Mouse (Mus musculus) frontal cortex, adult (tissue): ENCODE results near the gene Gna12.

ENCODE experiments used
- ATAC-seq: cut with Nextera tagmentation; 2 replicates; pipeline ENCODE4 v1.9.2; 2017; ENCODE audit warnings: mild to moderate bottlenecking, moderate library complexity, mixed read lengths; ENCODE audit not compliant: low TSS enrichment

The Gna12 gene

DNA sequence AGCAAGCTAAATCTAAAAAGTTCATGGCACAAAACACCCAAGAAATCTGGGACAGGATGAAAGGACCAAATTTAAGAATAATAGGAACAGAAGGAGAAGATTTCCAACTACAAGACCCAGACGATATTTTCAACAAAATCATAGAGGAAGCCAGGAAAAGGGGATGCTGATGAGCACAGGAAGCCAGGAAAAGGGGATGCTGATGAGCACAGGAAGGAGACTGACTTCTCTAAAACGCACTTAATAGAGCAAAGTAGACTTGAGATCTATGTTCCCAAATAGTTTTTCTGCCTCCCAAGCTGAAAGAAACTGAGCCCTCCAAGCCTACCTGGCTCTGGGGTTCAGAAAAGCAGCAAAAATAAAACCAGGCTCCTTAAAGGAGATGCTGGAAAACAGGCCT is 2.8 kb downstream of the Gna12 start:
- ATAC-seq = no peak

DNA sequence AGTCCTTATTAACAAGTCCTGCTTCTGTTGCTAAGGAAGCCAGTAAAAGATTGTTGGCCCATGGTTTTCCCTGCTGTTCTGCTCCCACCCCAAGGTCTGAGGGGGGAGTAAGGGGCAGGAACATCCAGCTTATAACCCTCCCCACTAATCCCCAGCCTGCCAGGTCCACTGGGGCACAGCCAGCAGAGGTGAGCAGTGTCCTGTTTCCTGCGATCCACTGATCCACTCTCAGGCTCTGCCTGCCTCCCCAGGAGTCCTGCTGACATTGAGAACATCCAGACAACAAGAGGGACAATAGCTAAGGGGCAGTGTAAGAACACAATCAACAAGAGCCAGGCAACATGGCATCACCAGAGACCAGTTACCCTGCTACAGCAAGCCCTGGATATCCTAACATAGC is 3.4 kb downstream of the Gna12 start:
- no peak for ATAC-seq

DNA sequence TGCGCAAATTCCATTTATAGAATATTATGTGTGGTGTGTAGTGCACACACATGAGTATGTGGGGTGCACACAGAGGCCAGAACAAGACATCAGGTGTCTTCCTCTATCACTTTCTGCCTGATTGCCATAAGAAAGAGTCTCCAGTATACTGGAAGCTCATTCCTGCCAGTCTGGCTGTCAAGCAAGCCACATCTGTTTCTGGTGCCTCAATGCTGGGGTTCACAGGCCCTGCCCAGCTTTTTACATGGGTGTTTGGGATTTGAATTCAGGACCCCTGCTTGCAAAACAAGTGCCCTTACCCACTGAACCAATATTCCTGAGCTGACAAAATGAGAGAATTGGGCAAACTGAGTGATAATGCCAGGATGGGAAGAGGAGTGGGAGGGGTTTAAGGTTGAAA is 4.1 kb downstream of the Gna12 start:
- ATAC-seq = no peak

DNA sequence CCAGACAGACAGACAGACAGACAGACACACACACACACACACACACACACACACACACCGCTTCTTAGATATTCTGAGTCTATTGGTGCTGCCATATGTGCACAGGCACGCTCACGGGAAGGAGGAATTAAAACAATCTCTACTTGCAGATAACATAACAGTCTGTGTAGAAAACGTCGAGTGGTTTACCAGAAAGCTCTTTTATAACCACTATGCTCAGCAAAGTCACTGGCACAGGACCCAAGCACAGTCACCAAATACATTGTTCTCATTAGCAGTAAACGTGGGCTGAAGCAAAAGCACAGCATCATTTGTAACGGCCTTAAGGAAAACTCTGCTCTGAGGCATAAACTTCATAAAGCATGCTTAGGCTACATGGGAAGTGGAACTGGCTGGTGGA is 6.1 kb downstream of the Gna12 start:
- ATAC-seq = peak; percentile 47

DNA sequence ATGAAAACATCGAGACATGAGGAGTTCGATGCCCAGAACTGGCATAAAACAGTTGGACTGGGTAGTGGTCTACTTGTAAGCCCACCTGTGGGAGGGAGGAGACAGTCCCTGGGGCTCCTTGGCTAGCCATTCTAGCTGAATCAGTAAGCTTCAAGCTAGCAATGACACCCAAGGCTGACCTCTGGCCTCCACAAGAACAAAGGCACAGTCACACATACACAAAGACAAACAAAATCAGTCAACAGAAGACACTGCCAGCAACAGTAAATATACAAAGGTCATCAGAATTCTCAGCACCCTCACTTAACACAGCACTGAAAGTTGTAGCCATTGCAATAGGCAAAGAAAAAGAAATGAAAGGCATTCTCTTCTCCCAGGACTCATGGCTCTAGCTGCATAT is 6.8 kb downstream of the Gna12 start:
- ATAC-seq = no peak

DNA sequence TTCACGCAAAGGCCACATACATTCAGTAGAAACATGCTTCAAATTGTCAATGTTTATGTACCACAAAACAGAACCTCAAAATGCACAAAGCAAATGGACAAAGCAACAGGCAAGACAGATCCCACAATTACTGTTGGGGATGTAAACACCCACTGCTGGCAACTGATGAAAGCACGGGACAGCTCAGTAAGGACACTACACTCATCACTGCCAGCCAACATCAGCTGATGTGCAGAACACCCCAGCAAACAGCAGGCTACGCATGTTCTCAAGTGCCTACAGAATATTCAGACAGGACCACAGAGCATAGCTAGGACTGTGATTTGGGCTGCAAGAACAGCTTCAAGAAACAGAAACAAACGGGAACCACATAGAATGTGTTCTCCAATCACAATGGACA is 8.3 kb downstream of the Gna12 start:
- no peak for ATAC-seq

DNA sequence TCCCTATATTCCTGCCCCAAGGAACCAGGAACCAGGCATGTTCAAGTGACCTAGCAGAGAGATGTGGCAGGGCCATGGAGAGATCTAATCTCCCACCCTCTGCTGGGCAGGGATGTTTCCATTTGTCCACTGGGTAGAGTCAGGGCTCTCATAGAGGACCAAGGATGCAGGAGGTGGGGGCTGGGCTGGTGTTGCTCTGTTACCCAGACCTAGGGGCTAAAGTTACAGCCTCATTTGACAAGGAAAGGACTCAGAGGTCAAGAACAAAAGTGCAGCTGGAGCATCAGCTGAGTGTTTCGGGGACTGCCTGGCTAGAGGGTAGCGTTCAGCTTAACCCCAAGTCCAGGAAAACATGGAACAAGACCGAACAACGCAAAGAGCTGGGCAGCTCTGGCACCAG is 9.7 kb downstream of the Gna12 start:
- ATAC-seq = no peak

DNA sequence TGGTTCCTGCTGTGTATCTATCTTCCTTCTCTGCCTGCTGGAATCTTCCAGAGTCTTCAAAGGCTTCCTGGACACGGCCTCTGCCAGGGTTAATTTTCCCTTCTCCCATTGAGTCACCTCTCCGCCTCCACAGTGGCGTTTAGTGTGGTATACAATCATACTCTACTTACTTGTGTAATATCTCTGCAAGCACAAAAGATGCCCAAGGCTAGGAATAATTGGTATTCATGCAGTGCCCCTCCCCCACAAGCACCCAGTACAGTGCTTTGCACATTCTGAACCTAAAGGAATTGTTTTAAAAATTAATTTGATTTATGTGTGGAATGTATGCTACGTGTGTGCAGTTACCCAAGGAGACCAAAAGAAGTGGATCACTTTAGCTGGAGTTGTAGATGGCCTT is 10.6 kb downstream of the Gna12 start:
- no peak for ATAC-seq

DNA sequence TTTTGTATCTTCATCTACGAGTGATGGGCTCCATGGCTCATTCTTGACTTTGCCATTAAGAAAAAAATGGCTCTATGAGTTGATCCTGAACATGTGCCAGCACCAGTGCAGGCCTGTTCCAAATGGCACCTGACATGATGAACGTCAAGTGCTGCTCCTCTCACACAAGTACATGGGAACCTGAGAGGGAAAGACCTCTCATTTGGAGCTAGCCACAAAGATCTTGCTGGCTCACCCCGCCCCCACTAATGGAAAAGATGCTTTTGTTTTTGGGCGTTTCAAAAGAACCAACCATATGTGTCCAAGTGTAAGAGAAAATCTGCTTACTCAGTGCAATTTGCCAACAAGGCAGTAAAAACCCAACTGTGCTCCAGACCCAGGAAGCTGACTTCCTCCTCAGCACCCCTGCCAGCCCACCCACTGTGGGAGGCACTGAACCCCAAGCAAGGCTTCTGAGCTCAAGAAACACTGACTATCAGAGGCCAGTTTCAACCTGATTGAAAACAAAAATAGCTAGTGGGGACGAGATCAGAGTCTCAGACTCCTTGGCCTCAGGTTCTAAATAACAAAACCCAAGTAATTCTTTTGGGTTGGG is 11.7 kb downstream of the Gna12 start:
- no peak for ATAC-seq

DNA sequence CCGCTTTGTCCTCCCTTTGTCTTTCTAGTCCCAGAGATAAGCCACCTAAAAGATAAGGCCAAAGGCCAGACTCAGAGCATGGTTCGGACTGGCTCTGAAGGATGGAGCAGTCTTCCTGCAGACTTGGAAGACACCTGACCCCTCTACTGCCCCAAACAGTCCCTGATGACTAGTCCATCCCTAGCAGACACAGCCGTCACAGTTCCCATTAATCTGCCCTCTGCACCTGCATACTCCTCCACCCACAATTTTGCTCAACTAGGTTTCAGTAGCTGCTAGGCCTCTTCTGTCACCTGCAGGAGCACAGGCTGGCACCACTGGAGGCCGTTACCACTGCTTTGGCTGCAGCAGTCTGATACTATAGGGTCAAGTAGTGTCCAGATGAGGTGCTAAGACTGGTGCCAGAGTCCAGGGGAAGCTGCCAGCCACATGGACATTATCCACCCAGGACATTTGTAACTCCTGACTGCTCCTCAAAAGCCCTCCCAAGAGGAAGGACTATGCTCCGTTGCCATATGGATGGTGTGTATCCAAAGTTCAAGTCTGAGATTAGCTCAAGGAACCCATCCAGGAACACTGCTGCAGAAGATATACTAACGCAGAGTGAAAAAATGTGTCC is 13.2 kb downstream of the Gna12 start:
- no peak for ATAC-seq

DNA sequence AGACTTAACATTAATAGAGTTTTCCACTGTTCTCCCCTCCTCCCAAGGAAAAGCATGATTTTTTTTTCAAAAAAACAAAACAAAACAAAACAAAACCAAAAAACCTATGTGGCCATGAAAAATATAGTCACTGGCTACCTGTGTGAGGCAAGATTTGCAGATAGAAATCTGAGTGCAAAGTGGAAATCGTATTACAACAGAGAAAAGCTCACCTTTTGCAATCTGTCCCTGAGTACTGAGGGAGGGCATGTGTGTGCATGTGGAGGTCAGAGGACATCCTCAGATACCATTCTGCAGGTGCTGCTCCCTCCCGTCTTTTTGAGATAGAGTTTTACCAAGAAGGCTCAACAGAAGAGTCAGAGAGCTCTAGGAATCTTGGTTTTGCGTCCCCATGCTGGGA is 14.2 kb downstream of the Gna12 start:
- ATAC-seq = no peak

DNA sequence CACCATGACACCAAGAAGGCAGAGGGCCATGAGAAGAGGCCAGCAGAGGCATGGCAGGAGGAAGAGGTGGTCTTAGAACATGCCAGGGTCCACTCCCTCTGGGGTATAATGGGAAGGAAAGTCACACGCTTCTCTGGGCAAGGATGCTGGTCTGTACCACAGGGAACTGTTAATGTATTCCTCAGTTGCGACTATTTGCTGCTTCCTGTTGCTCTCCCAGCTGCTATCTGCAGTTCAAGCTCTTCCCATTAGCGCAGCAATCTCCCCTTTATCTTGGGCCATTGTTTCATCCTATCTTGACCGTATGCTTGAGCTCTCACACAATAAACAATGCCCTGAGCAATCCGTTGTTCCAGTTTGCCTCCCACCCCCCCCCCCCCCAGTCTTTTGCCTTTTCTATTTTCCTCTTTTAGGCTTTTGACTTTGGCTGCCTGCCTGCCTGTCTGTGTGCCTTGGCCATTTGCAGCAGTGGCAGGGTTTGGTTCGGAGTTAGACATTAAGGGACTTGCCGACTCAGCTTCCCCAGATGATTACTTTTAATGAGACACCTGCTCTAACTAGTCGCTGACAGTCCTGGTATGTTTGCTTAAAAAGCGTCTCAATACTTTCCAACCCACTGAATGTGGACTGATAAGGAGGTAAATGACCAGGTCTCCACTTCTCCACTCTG is 15.0 kb downstream of the Gna12 start:
- ATAC-seq = no peak

DNA sequence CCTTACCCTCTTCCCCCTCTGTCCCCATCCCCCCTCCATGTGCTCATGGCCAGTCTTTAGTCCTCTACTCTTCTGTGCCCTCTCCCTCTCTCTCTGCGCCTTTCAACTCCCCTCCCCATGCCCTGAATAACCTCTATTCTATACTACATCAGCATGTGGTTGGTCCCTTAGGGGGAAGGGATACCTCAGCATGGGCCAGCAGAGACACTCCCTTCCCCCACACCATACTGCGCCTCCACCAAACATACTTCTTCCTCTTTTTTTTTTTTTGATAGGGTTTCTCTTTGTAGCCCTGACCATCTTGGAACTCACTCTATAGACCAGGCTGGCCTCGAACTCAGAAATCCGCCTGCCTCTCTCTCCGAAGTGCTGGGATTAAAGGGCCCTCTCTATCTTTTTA is 15.8 kb downstream of the Gna12 start:
- no peak for ATAC-seq

DNA sequence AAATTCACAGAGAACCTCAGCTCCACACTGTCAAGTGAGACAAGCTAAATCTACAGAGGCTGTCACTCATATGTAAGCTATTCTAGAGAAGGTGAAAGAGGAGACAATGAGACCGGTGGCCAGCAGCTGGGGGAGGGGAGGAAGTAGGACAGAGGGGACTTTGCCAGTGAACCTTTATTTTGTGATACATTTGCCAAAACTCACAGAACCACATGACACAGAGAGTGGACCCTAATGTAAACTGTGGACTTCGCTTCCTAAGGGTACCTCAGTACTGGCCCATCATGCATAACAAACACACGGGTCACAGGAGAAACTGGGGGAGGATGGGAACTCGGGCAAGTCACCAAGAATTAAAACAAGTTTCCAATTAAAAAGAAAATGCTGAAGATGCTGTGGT is 17.5 kb downstream of the Gna12 start:
- no peak for ATAC-seq

DNA sequence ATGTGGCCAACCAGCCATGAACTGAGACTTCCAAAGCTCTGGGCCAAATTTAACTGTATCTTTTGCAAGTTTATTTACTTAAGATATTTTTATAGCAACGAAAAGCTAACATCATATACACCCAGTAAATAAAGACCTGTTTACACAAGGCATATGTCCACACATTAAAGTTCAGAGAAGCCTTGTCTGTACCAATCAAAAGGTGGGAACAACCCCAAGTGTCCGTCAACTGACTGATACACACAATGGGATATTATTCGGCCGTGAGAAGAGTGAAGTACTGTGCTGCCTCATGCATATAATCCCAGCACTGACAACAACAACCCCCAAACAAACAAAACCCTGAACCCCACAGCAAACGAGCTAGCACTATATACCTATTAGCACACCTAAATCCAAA is 18.2 kb downstream of the Gna12 start:
- no peak for ATAC-seq

DNA sequence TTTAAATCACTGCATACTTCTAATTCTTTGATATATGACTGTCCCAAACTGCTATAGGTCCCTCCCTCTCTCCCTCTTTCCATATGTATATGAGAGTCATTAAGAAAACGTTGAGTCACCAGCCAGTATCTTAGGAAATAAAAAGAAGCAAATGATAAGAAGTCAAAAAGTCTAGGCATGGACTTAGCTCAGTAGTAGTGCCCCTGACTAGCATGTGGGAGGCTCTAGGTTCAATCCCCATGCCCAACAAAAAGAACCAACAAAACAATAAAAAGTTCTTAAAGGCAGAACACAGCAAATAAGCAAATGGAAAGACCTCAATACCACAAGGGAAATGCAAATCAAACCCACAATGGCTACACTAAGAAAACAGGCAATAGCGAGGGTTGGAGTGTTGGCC is 18.8 kb downstream of the Gna12 start:
- no peak for ATAC-seq

DNA sequence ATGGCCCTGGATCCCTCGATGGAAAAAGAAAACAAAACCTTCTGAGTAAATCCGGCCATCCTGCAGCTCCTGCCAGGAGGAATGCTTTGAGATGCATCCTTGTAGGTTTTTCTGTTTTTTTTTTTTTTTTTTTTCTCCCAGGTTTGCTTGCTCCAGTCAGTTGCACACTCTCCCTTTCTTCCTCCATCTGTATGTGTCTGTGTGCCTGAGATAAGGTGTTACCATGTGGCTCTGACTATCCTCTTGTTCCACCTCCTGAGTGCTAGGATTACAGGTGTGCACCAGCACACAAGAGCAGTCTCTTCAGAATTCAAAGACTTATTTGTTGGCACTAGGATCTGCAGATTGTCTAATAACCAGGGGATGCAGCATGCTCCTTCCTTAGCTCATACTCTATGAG is 23.3 kb downstream of the Gna12 start:
- no peak for ATAC-seq

DNA sequence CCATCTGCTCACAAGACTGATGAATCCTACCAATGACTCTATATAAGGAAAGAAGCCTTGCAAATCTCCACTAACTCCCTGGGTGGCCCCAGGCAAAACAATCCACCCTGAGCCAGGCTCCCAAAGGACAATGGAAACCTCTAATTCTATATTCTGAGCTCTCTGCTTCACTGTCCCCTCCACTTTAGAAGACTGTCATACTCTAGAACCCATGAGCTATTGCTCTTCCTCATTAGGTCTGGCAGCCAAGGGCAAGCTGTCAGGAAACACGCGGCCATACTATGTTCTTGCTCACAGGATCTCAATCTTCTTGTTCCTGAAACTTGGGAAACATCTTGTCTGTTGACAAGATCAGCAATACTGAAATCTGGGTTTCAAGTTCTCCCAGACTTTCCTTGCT is 24.0 kb downstream of the Gna12 start:
- ATAC-seq = no peak

DNA sequence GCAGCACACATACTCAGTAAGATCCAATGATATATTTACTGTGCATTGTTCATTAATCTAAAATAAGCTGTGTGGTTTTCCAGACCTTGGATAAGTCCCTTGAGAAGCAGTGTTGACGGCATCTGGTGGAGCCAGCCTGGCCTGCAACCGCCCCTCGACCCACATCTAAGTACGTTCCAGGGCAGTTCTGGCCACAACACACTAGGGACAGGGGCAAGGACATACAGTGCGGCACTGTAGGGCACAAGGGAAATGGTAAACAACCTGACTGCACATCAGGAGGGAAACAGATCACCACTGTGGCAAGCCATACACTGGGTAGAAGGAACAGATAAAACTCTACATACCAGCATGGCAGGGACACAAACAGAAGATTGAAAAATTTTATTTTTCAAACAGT is 28.4 kb downstream of the Gna12 start:
- no peak for ATAC-seq

DNA sequence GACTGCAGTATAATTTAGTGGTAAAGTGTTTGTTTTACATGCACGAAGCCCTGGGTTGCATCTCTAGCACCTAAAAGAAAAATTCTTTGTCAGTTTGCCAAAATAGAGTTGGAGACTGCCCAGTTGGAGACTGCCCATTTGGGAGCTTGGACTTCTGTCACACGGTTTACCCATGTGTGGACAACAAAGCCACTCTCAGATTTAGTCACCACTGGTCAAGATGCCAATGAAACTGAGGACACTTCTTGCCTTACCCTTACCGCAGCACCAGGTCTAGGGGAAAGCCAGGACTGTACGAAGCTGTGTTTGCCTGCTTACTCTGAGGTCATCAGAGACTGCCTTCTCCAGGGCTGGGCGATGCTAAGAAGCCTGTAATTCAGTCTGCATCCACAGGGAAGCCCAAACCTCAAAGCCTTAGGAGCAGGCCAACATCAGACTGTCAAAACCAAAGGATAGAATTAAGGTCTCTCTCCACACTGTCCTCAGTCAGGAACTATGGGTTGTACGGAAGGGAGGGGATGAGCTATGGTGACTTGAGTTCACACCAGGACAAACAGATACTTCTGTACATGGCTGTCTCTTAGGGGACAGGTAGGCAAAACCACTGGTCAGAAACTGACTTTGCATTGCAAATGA is 29.8 kb downstream of the Gna12 start:
- ATAC-seq = no peak

DNA sequence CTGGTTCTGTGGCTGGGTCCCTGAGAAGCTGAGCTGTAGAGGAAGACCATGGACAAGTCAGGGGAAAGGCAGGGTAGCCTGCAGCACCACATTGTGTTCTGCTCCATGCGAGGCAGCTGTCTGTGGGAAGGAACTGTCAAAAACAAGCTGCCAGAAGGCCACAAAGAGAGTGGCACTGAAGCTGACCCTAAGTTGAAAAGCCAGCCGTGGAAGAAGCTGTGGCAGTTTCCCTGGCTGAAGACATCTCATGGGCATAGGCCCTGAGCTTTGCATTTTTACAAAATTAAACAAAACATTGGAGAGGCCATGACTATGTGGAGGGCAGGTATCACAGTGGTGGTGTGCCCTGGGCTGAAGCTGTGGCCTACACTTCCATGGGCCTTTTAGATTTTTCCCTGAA is 31.0 kb downstream of the Gna12 start:
- ATAC-seq = 0 out of 2 replicates have a peak, but pooled peaks have one; percentile 4

DNA sequence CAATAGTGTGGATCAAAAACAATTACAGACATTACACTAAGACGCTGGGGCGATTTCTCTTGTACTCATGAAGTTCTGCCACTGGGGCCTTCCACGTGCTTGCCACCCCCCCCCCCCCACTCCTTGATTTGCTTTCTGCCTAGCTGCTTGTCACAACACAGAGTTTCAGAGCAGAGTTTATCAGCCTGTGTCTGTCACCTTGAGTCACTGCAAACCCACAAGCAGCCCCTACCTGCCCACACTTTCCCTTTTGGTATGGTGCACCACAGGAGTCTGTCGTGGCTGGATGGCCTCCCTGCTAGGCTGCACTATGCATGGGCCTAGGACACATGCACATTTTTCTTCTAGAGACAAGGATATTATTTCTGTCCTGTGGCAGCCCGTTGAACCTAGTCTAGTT is 31.5 kb downstream of the Gna12 start:
- no peak for ATAC-seq

DNA sequence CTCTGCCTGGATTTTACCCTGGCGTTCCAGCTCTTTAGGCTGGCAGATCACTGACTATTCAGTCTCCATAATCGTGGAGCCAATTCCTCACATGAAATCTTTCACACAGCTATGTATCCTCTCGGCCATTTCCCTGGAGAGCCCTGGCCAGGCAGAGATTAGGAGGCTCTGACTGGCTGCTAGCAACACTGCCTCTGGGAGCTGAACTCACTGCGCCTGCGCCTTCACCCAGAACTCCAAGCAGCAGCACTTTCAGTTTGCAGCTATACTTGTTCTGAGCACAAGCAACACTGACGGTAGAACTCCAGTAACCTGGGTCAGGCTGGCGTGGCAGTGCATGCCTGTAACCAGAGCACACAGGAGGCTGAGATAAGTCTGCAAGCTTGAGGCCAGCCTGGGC is 32.1 kb downstream of the Gna12 start:
- ATAC-seq = peak; percentile 48; the same call in 1 of the 2 replicates
